In genomic region chr13:26153093-26153492, GRCm38 (mm10) we compare ENCODE assay signal across 15 mouse cellular contexts.
"Had no signal": no experiment of that assay in that cellular context is flagged by ENCODE, and none has a peak within 500 bp of the region (broad histone marks: within the 10 kb centered on the region; RNA-seq: fewer than 3 reads in every experiment).

No protein-coding gene starts in this region.

- H3K27me3 ChIP-seq: limb, embryonic 12.5 days; liver, embryonic 13.5 days; neural tube, embryonic 13.5 days; stomach, embryonic 15.5 days had no signal

- DNase-seq: kidney, adult 11 months; kidney, adult 9 months; kidney, postnatal 36 days; liver; liver, embryonic 13.5 days; liver, postnatal 0 days; lung, postnatal 36 days; right cerebral cortex, postnatal 14 days; thymus, adult 2 months; thymus, postnatal 36 days had no signal

- H3K36me3 ChIP-seq: limb, embryonic 12.5 days; liver, embryonic 13.5 days; neural tube, embryonic 13.5 days; stomach, embryonic 15.5 days had no signal

- H3K9me3 ChIP-seq: limb, embryonic 12.5 days; liver, embryonic 13.5 days; neural tube, embryonic 13.5 days; stomach, embryonic 15.5 days had no signal

- H3K4me1 ChIP-seq: liver, embryonic 13.5 days; stomach, embryonic 15.5 days had no signal

- H3K4me2 ChIP-seq: limb, embryonic 12.5 days; liver, embryonic 13.5 days; neural tube, embryonic 13.5 days; stomach, embryonic 15.5 days had no signal

- ATAC-seq: liver, postnatal 0 days had no signal

- H3K9ac ChIP-seq: limb, embryonic 12.5 days; liver, embryonic 13.5 days; liver, postnatal 0 days; neural tube, embryonic 13.5 days; stomach, embryonic 15.5 days had no signal

- H3K4me3 ChIP-seq: layer of hippocampus, adult 2 months; limb, embryonic 12.5 days; liver, embryonic 13.5 days; neural tube, embryonic 13.5 days; stomach, embryonic 15.5 days had no signal

- H3K27ac ChIP-seq: kidney, postnatal 0 days; limb, embryonic 12.5 days; liver, embryonic 13.5 days; neural tube, embryonic 13.5 days; stomach, embryonic 15.5 days had no signal
